In the genomic region with DNA sequence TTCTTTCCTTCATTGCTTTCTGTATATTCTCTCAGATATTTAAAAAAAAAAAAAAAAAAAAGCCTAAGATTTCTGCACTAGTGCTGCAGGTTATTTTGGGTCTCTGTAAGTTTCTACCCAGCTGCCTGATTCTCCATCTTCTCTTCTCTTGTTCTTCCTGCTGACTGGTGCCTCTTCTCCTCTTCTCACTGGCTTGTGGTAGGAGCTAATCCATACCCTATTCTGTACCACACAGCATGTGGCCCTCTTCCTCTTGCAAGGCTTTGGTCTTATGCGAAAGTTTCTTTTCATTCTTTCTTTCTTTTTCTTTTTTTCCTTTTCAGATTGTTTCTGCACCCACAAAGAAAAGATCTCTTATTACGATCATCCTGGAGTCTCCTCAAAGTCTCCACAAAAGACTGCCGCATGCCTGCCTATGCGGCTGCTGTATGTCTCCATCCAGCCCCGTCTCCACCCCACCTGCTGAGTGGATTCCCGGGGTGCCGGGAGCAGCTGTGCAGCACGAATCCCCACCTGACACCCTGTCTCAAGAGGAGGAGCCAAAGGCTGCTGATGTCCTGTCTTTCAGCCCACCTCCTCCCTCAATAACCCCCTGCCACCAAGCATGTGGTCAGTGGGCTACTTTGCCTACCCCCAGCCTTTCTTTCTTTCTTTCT, we compare ENCODE assay signal across 12 mouse cellular contexts.
DNase-seq lines count a peak whose midpoint lies in the region; ATAC-seq and TF ChIP-seq lines count a peak whose summit lies in the region.
"Had no signal": no experiment of that assay in that cellular context is flagged by ENCODE, and none has a peak within 500 bp of the region (broad histone marks: within the 10 kb centered on the region; RNA-seq: fewer than 3 reads in every experiment).

No protein-coding gene starts in this region.

- H3K4me1 ChIP-seq in forebrain, embryonic 12.5 days, result peaks cover 35% of the 10 kb centered on the region
- peaks cover 11% of the 10 kb centered on the region; the same call in 1 of the 2 replicates for H3K4me1 ChIP-seq in hindbrain, embryonic 16.5 days (ENCODE audit: control insufficient read depth, insufficient read depth, low read depth, low read length)
- H3K4me1 ChIP-seq in neural tube, embryonic 13.5 days (replicated peaks), result peaks cover 26% of the 10 kb centered on the region
- H3K4me1 ChIP-seq in lung, postnatal 0 days (ENCODE audit: insufficient read depth, low read depth, low read length), result no peaks in the 10 kb centered on the region
- H3K4me1 ChIP-seq: limb, embryonic 12.5 days had no signal

- H3K4me2 ChIP-seq in forebrain, embryonic 12.5 days, result peak overlapping the region; percentile 50
- peak overlapping the region; percentile 50 for H3K4me2 ChIP-seq in hindbrain, embryonic 16.5 days (ENCODE audit: low read length)
- H3K4me2 ChIP-seq in neural tube, embryonic 13.5 days, result peak overlapping the region; percentile 50
- no peak overlapping the region for H3K4me2 ChIP-seq in lung, postnatal 0 days (replicated peaks; ENCODE audit: low read depth, low read length)
- H3K4me2 ChIP-seq: limb, embryonic 12.5 days had no signal

- WGBS in forebrain, embryonic 12.5 days, result under 1% methylated on average over 8 of the region's 8 CpGs
- 3% methylated on average over 8 of the region's 8 CpGs for WGBS in hindbrain, embryonic 16.5 days
- 4% methylated on average over 8 of the region's 8 CpGs for WGBS in neural tube, embryonic 13.5 days
- WGBS in lung, postnatal 0 days, result 13% methylated on average over 8 of the region's 8 CpGs

- no peak for TF ChIP-seq EP300 in lung, postnatal 0 days (IDR thresholded peaks at IDR 0.05)

- H3K9me3 ChIP-seq in forebrain, embryonic 12.5 days, result no peaks in the 10 kb centered on the region
- no peaks in the 10 kb centered on the region for H3K9me3 ChIP-seq in hindbrain, embryonic 16.5 days (ENCODE audit: control insufficient read depth, low read length)
- H3K9me3 ChIP-seq in neural tube, embryonic 13.5 days, result no peaks in the 10 kb centered on the region
- no peaks in the 10 kb centered on the region for H3K9me3 ChIP-seq in lung, postnatal 0 days (ENCODE audit: low read length)
- H3K9me3 ChIP-seq: limb, embryonic 12.5 days had no signal

- no peaks in the 10 kb centered on the region for H3K36me3 ChIP-seq in forebrain, embryonic 12.5 days (replicated peaks)
- no peaks in the 10 kb centered on the region for H3K36me3 ChIP-seq in hindbrain, embryonic 16.5 days (ENCODE audit: control insufficient read depth, insufficient read depth, low read length)
- no peaks in the 10 kb centered on the region for H3K36me3 ChIP-seq in neural tube, embryonic 13.5 days
- H3K36me3 ChIP-seq in lung, postnatal 0 days (ENCODE audit: insufficient read depth, low read length), result no peaks in the 10 kb centered on the region
- H3K36me3 ChIP-seq: limb, embryonic 12.5 days had no signal

- peak; percentile 25 for DNase-seq in embryo, embryonic 11 days
- DNase-seq in embryo, embryonic 9.5 days (ENCODE audit: extremely low spot score), result no peak
- no peak for DNase-seq in lung, postnatal 0 days (ENCODE audit: low spot score)
- no peak for DNase-seq in embryo, embryonic 10 days (ENCODE audit: low spot score)
- no peak for DNase-seq in thymus, adult 18-20 months
- DNase-seq: kidney, adult 11 months; lung, adult 2 months had no signal

- H3K4me3 ChIP-seq in forebrain, embryonic 12.5 days (replicated peaks), result peak overlapping the region; percentile 25
- peak overlapping the region; percentile 19 for H3K4me3 ChIP-seq in hindbrain, embryonic 16.5 days (ENCODE audit: low read length)
- no peak overlapping the region for H3K4me3 ChIP-seq in neural tube, embryonic 13.5 days
- no peak overlapping the region for H3K4me3 ChIP-seq in lung, postnatal 0 days (ENCODE audit: low read depth, low read length)
- H3K4me3 ChIP-seq: limb, embryonic 12.5 days had no signal

- H3K27me3 ChIP-seq in forebrain, embryonic 12.5 days, result peaks cover 34% of the 10 kb centered on the region
- 0 out of 2 replicates have a peak, but pooled peaks cover 4% of the 10 kb centered on the region for H3K27me3 ChIP-seq in hindbrain, embryonic 16.5 days (replicated peaks; ENCODE audit: control insufficient read depth, insufficient read depth, low read length)
- peaks cover 51% of the 10 kb centered on the region for H3K27me3 ChIP-seq in neural tube, embryonic 13.5 days
- H3K27me3 ChIP-seq in lung, postnatal 0 days (replicated peaks; ENCODE audit: insufficient read depth, low read length), result 0 out of 2 replicates have a peak, but pooled peaks cover 9% of the 10 kb centered on the region

- peak overlapping the region; percentile 47; the same call in 1 of the 2 replicates for H3K9ac ChIP-seq in forebrain, embryonic 12.5 days
- peak overlapping the region; percentile 56 for H3K9ac ChIP-seq in hindbrain, embryonic 16.5 days (ENCODE audit: low read depth, low read length)
- peak overlapping the region; percentile 38; the same call in 1 of the 2 replicates for H3K9ac ChIP-seq in neural tube, embryonic 13.5 days
- no peak overlapping the region for H3K9ac ChIP-seq in lung, postnatal 0 days (replicated peaks; ENCODE audit: low read depth)
- H3K9ac ChIP-seq: limb, embryonic 12.5 days had no signal

- H3K27ac ChIP-seq in forebrain, embryonic 12.5 days, result peak overlapping the region; percentile 85
- H3K27ac ChIP-seq in hindbrain, embryonic 16.5 days (ENCODE audit: low read depth, low read length), result peak overlapping the region; percentile 79
- peak overlapping the region; percentile 88 for H3K27ac ChIP-seq in neural tube, embryonic 13.5 days (replicated peaks)
- H3K27ac ChIP-seq in lung, postnatal 0 days (ENCODE audit: low read length), result no peak overlapping the region
- H3K27ac ChIP-seq: limb, embryonic 12.5 days had no signal

- no peak for TF ChIP-seq CTCF in lung, postnatal 0 days (IDR thresholded peaks at IDR 0.05)

- peak; percentile 78 for ATAC-seq in forebrain, embryonic 12.5 days (ENCODE audit: low FRiP score)
- 0 out of 2 replicates have a peak, but pooled peaks have one; percentile 4 for ATAC-seq in hindbrain, embryonic 16.5 days
- peak; percentile 54 for ATAC-seq in neural tube, embryonic 13.5 days (ENCODE audit: low read depth)
- no peak for ATAC-seq in lung, postnatal 0 days
- ATAC-seq: activated CD4-positive, CD25-positive, alpha-beta regulatory T cell, adult 4 months had no signal

Comparison
In these comparisons a context has a peak if more than half of its experiments do, and no peak if none do; other contexts are left out.
1. H3K4me3 ChIP-seq: peak in forebrain, embryonic 12.5 days (single experiment) and hindbrain, embryonic 16.5 days (single experiment); none in neural tube, embryonic 13.5 days (single experiment) and lung, postnatal 0 days (single experiment).